Mouse (Mus musculus) midbrain, postnatal 0 days (tissue): ENCODE results near the gene Klf11. TPM values are rescaled to one million over a fixed set of nuclear protein-coding genes. Genes with fewer than 3 reads are reported as not detected.

ENCODE experiments used
- ATAC-seq: fragments of 200-750 bp; cut with Nextera tagmentation; 2 replicates; pipeline ENCODE4 v1.8.0; 2017; ENCODE audit warnings: moderate number of reproducible peaks, mild to moderate bottlenecking, moderate TSS enrichment, moderate library complexity; ENCODE audit not compliant: low FRiP score
- DNase-seq: peaks from one replicate; pipeline ENCODE4 v3.0.0-alpha.2; 2015; ENCODE audit warnings: low spot score
- H3K27ac ChIP-seq: fragments of 300-500 bp; sonication (generic); 2 replicates; pipeline ENCODE4 v1.5.1; 2014; ENCODE audit warnings: low read depth, mild to moderate bottlenecking, low read length, mixed read lengths
- H3K27me3 ChIP-seq: fragments of 300-500 bp; sonication (generic); 2 replicates; pipeline ENCODE4 v1.6.1; 2014; ENCODE audit warnings: low read length, control low read depth, mixed read lengths; ENCODE audit not compliant: insufficient read depth
- H3K36me3 ChIP-seq: fragments of 300-500 bp; sonication (generic); 2 replicates; pipeline ENCODE4 v1.6.1; 2014; ENCODE audit warnings: low read length, control low read depth, mixed read lengths; ENCODE audit not compliant: insufficient read depth
- H3K4me1 ChIP-seq: fragments of 300-500 bp; sonication (generic); 2 replicates; pipeline ENCODE4 v1.6.1; 2014; ENCODE audit warnings: mild to moderate bottlenecking, control low read depth, antibody characterized with exemption, low read length, mixed read lengths; ENCODE audit not compliant: insufficient read depth
- H3K4me2 ChIP-seq: fragments of 300-500 bp; sonication (generic); 2 replicates; pipeline ENCODE4 v1.6.1; 2014; ENCODE audit warnings: low read depth, mild to moderate bottlenecking, low read length, mixed read lengths; ENCODE audit not compliant: poor library complexity, severe bottlenecking
- H3K4me3 ChIP-seq: fragments of 300-500 bp; sonication (generic); 2 replicates; pipeline ENCODE4 v1.5.1; 2014; ENCODE audit warnings: low read depth, mild to moderate bottlenecking, low read length, moderate library complexity
- H3K9ac ChIP-seq: fragments of 300-500 bp; sonication (generic); replicated peaks from 2 replicates; pipeline ENCODE4 v1.6.1; 2014; ENCODE audit warnings: mild to moderate bottlenecking, low read length, moderate library complexity, mixed read lengths; ENCODE audit not compliant: poor library complexity, severe bottlenecking
- H3K9me3 ChIP-seq: fragments of 300-500 bp; sonication (generic); 2 replicates; pipeline ENCODE4 v1.6.1; 2016; ENCODE audit warnings: low read length, control low read depth
- CTCF ChIP-seq: IDR thresholded peaks from 2 replicates; pipeline ENCODE4 v1.5.1; 2016; ENCODE audit warnings: antibody characterized with exemption, mild to moderate bottlenecking
- WGBS: fragments of 180-500 bp; shearing (Covaris S2); extraction: QIAGEN DNeasy Blood & Tissue Kit; methylation state at CpG from one replicate; pipeline ENCODE4 v1.1.7; 2014; 5-methylcytosine and 5-hydroxymethylcytosine counted together
- polyA plus RNA-seq: library from polyadenylated mRNA; unstranded; fragments of >200 nt; fragmentation: Nextera tagmentation; extraction: Ambion mirVana; gene quantifications from 2 replicates; pipeline ENCODE4 v1.2.1, GENCODE M21; 2015
- total RNA-seq: library from RNA; depleted of rRNA; stranded (reverse); fragments of >200 nt; gene quantifications from 2 replicates; pipeline ENCODE4 v1.2.3, GENCODE M21; 2014

Klf11 gene
- total and polyA plus RNA-seq, 2 experiments from 2014 or later: 24.4 to 27.1 TPM

DNA sequence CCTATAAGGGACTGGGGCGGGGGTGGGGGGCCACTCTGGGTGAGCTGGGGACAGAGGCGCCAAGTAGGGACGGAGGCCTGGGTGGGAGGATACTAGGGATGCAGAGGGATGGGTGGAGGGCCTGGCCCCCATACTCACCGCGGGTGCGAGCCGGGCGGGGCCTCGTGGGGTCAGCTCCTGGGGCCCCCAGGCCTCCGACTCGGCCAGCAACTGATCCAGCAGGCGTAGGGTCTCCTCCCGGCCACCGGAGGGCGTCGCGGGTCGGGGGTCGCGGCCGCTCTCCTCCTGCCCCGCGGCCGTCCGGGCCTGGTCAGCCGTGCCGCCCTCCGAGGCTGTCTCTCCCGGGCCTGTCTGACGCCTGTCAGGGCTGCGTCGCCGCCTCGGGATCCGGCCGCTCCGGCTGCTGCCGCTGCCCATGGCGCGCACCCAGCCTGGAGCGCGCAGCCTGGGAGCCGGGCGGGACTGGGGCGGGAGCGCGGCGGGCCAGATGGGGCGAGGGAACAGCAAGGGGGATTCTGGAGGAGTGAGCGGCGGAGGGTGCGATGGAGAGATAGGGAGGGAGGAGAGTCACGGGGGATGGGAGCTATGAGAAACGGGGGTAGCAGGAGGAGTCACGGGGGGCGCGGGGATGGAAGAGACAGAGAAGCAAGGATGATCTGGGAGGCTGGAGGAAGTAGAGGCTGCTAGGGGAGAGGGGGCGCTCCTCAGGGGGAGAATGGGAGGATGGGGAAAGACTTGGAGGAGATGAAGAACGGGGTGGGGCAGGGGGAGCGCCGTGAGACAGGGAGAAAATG lies 29.6 kb downstream of the Klf11 start:
- H3K36me3 ChIP-seq: no peaks in the 10 kb centered on the region
- no peaks in the 10 kb centered on the region for H3K9me3 ChIP-seq
- peak; percentile 33; the same call in 1 of the 2 replicates for TF ChIP-seq CTCF
- no peak overlapping the region for H3K27ac ChIP-seq
- peak overlapping the region; percentile 81 for H3K9ac ChIP-seq
- DNase-seq (no peak), ATAC-seq (peak; percentile 71)
- H3K27me3 ChIP-seq: peaks cover 7% of the 10 kb centered on the region; the same call in 1 of the 2 replicates
- peak overlapping the region; percentile 76 for H3K4me3 ChIP-seq
- 2% methylated on average over 42 of the region's 61 CpGs for WGBS
- peaks cover 4% of the 10 kb centered on the region; the same call in 1 of the 2 replicates for H3K4me1 ChIP-seq
- H3K4me2 ChIP-seq: peak overlapping the region; percentile 94

DNA sequence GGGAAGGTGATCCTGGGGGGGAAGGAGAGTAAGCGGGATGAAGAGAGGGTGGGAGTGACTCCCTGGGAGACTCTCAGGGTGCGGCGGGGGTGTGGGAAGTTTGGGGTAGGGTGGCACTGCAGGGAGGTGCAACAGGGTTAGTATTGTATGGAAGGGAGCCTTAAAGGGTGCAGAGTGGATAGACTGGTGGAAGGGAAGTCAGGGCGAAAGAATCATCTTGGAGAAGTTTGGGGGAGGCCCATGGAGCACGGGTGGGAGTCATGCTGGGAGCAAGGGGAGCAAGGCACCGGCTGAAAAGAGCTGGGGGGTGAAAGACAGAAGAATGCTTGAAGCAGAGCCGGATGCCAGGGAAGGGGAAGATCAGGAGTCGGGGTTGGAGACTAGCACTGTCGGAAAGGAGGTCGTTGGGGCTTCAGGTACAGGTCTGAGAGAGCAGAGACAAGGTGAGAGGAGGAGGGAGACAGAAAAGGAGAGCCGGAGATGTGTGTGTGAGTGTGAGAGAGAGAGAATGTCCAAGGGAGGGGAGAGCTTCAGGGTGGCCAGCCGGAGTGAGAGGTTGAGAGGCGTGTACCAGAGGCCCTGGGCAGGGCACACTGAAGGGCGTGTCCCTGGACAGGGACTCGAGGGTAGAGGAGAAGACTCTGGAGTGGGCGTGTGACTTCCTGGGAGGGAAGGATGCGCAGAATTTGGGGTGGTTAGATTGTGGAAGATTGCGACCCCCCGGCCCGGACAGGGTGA lies 30.4 kb downstream of the Klf11 start, which contains the start of gene Cys1:
TSS of gene Cys1 (minus strand) at position 528 of the 738 bp plus-strand sequence.
- peak; percentile 42; the same call in 1 of the 2 replicates for ATAC-seq
- Histone ChIP-seq H3K4me3 (peak within 1 kb of the TSS; percentile 76), H3K9me3 (no peaks in the 10 kb centered on the region), H3K4me1 (peaks cover 4% of the 10 kb centered on the region; the same call in 1 of the 2 replicates), H3K36me3 (no peaks in the 10 kb centered on the region), H3K27ac (no peak within 1 kb of the TSS), H3K9ac (peak within 1 kb of the TSS; percentile 81), H3K27me3 (peaks cover 7% of the 10 kb centered on the region; the same call in 1 of the 2 replicates), H3K4me2 (peak within 1 kb of the TSS; percentile 94)
- no peak for TF ChIP-seq CTCF
- no peak for DNase-seq
- WGBS: 6% methylated on average over 20 of the region's 20 CpGs

DNA sequence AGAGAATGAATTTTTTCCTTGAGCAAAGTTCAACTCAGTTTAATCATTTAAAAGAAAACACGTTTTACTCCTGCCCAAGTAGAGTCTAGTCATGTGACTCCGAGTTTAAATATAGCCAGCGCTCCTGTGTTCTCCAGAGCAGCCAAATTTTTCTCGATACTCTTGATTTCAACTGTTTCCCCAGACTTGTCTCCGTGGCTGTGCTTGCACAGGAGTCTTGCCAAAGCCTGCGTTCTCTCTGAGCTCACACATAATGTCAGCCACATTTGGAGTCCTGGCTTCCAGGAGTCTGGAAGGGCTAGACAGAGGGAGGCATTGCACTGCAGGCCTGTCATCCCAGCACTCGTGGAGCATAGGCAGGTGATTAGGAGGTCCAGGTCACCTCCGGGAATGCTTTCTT lies 31.5 kb downstream of the Klf11 start:
- TF ChIP-seq CTCF: no peak
- Histone ChIP-seq H3K4me2 (no peak overlapping the region), H3K9me3 (no peaks in the 10 kb centered on the region), H3K27ac (no peak overlapping the region), H3K27me3 (peaks cover 7% of the 10 kb centered on the region; the same call in 1 of the 2 replicates), H3K4me3 (no peak overlapping the region), H3K9ac (no peak overlapping the region), H3K36me3 (no peaks in the 10 kb centered on the region), H3K4me1 (peaks cover 4% of the 10 kb centered on the region; the same call in 1 of the 2 replicates)
- DNase-seq: no peak
- no peak for ATAC-seq
- WGBS: 49% methylated on average over 8 of the region's 8 CpGs

DNA sequence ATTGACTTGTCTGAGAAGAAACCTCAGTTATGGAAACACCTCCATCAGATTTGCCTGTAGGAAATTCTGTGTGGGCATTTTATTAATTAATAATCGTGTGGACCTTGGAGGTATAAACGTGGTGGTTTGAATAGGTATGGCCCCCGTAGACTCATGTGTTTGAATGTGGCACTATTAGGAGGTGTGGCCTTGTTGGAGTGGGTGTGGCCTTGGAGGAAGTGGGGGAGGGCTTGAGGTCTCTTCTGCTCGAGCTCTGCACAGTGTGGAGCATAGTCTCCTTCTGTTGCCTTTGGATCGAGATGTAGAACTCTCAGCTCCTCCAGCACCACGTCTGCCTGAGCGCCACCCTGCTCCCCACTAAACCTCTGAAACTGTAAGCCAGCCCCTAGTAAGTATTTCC lies 32.4 kb downstream of the Klf11 start:
- 77% methylated on average over 7 of the region's 7 CpGs for WGBS
- Histone ChIP-seq H3K9me3 (no peaks in the 10 kb centered on the region), H3K27ac (no peak overlapping the region), H3K4me1 (peaks cover 4% of the 10 kb centered on the region; the same call in 1 of the 2 replicates), H3K4me3 (no peak overlapping the region), H3K9ac (no peak overlapping the region), H3K36me3 (no peaks in the 10 kb centered on the region), H3K27me3 (peaks cover 7% of the 10 kb centered on the region; the same call in 1 of the 2 replicates), H3K4me2 (no peak overlapping the region)
- ATAC-seq (no peak), DNase-seq (no peak)
- TF ChIP-seq CTCF: no peak

DNA sequence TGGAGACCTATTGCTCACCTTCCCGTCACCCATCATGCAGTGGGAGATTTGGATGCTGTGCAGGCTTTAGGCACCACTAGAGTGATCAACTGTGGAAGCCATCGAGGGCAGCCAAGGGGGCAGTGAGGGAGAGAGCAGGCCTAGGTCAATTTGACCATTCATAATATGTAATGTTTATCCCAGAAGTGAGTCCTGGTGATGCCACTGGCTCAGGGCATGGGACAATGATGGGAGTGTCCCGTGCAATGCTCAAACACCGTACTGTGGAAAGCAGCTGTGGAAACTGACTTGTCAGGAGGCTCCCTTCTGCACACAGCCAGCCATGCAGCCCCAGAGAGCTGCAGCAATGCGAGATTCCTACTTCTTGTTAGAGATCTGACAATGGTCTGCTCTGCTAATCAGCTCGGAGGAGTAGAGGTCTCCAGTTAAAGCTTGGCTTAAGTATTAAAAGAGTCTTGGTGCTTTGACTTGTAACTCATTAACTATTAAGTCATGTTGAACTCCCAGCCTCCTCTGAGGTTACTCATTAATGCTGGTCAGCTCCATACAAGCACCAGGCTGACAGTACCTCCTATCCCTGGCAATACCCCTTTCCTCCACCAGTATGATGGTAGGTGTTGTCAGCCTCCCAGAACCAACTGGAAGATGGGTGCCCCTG lies 35.1 kb downstream of the Klf11 start:
- Histone ChIP-seq H3K9ac (no peak overlapping the region), H3K4me1 (peaks cover 4% of the 10 kb centered on the region; the same call in 1 of the 2 replicates), H3K27ac (no peak overlapping the region), H3K27me3 (0 out of 2 replicates have a peak, but pooled peaks cover 7% of the 10 kb centered on the region), H3K4me3 (no peak overlapping the region), H3K4me2 (no peak overlapping the region), H3K36me3 (no peaks in the 10 kb centered on the region), H3K9me3 (no peaks in the 10 kb centered on the region)
- ATAC-seq (no peak), DNase-seq (no peak)
- no peak for TF ChIP-seq CTCF
- WGBS: 74% methylated on average over 6 of the region's 6 CpGs
